Mouse (Mus musculus): ENCODE results near the gene AL732309.1. TPM values are rescaled to one million over a fixed set of nuclear protein-coding genes. Genes with fewer than 3 reads are reported as not detected.

The AL732309.1 gene
- total RNA-seq, 2 experiments from 2014 or later = 1.9 to 2.4 TPM

GRCm38 (mm10) chr2:25224492-25224765, 22.2 kb downstream of the AL732309.1 start, which contains the start of gene Tubb4b:
Tubb4b (minus strand) TSS chr2:25224702.
- DNase-seq = no peak
- intact Hi-C loops (cut with DNase I) = no loop called here

GRCm38 (mm10) chr2:25223681-25224491, 22.8 kb downstream of the AL732309.1 start:
- intact Hi-C loops (cut with DNase I) = no loop called here
- DNase-seq = peak; percentile 84 to 85

- no peak for DNase-seq
- intact Hi-C loops (cut with DNase I) = no loop called here
These were observed 25.3 kb downstream of the AL732309.1 start for GRCm38 (mm10) chr2:25221331-25221772.

- intact Hi-C loops (cut with DNase I) = no loop called here
- DNase-seq = no peak
These were observed 28.2 kb downstream of the AL732309.1 start, which contains the start of gene Fam166a for GRCm38 (mm10) chr2:25218445-25218844. Fam166a (plus strand) TSS chr2:25218745.

GRCm38 (mm10) chr2:25217666-25218065, 29.0 kb downstream of the AL732309.1 start:
- intact Hi-C loops (cut with DNase I) = no loop called here

GRCm38 (mm10) chr2:25214444-25214843, 32.2 kb downstream of the AL732309.1 start, which contains the start of gene Stpg3:
Stpg3 (minus strand) TSS chr2:25214637.
- no peak for DNase-seq
- intact Hi-C loops (cut with DNase I) = no loop called here

More at GRCm38 (mm10) chr2:25217666-25218065, 29.0 kb downstream of the AL732309.1 start:
- DNase-seq = no peak

GRCm38 (mm10) chr2:25213266-25213865, 33.3 kb downstream of the AL732309.1 start:
- intact Hi-C loops (cut with DNase I) = no loop called here

GRCm38 (mm10) chr2:25211121-25211670, 35.5 kb downstream of the AL732309.1 start, which contains the start of gene Nelfb:
Nelfb (minus strand) TSS chr2:25211489.
- peak; percentile 89 to 93 for DNase-seq
- intact Hi-C loops (cut with DNase I) = no loop called here

More at GRCm38 (mm10) chr2:25213266-25213865, 33.3 kb downstream of the AL732309.1 start:
- DNase-seq = no peak

- peak in 1 of 2 experiments; percentile 16 for DNase-seq
- intact Hi-C loops (cut with DNase I) = no loop called here
These were observed 36.0 kb downstream of the AL732309.1 start for GRCm38 (mm10) chr2:25210686-25211085.

GRCm38 (mm10) chr2:25207593-25207992, 39.1 kb downstream of the AL732309.1 start:
- no peak for DNase-seq
- intact Hi-C loops (cut with DNase I) = no loop called here

GRCm38 (mm10) chr2:25203631-25204214, 42.9 kb downstream of the AL732309.1 start:
- DNase-seq = no peak
- intact Hi-C loops (cut with DNase I) = no loop called here

GRCm38 (mm10) chr2:25200631-25201030, 46.0 kb downstream of the AL732309.1 start:
- intact Hi-C loops (cut with DNase I) = no loop called here
- DNase-seq = no peak

GRCm38 (mm10) chr2:25197946-25198345, 48.7 kb downstream of the AL732309.1 start:
- intact Hi-C loops (cut with DNase I) = loop anchor here (5.0 kb wide), 1 partner anchor 134 kb away; the partner anchor contains the start of gene Man1b1
- DNase-seq = no peak

- no peak for DNase-seq
- intact Hi-C loops (cut with DNase I) = loop anchor here (5.0 kb wide), 1 partner anchor 135 kb away; the partner anchor contains the start of gene Man1b1
These were observed 49.5 kb downstream of the AL732309.1 start for GRCm38 (mm10) chr2:25197191-25197590.

GRCm38 (mm10) chr2:25196172-25196954, 50.3 kb downstream of the AL732309.1 start, which contains the start of gene Tor4a:
Tor4a (minus strand) TSS chr2:25196886.
- intact Hi-C loops (cut with DNase I) = loop anchor here (5.0 kb wide), 1 partner anchor 136 kb away; the partner anchor contains the start of gene Man1b1
- peak; percentile 78 to 84 for DNase-seq

GRCm38 (mm10) chr2:25195211-25196156, 51.2 kb downstream of the AL732309.1 start:
- intact Hi-C loops (cut with DNase I) = loop anchor here (2.0 to 5.0 kb wide), 2 partner anchors 59 to 137 kb away; partner anchors contain the start of genes Man1b1 and Tmem203
- peak; percentile 66 to 67 for DNase-seq

All from heart, postnatal 14 days (tissue).